Mouse (Mus musculus): Measurements from ENCODE around the gene Tfap4.

- TF ChIP-seq POLR2A (IDR thresholded peaks at IDR 0.05; ENCODE audit: insufficient read depth, low read length) (no peak), EP300 (IDR thresholded peaks at IDR 0.05; ENCODE audit: insufficient read depth, low read depth, low read length) (no peak), CTCF (IDR thresholded peaks at IDR 0.05; ENCODE audit: low read depth, low read length) (no peak)
These were observed 17.2 kb upstream of the Tfap4 start for GRCm38 (mm10) chr16:4576873-4577272.
